Mouse (Mus musculus) embryonic facial prominence, embryonic 10.5 days (tissue): ENCODE measurements around the gene Poln. TPM values are rescaled to one million over a fixed set of nuclear protein-coding genes. Genes with fewer than 3 reads are reported as not detected.
A peak's percentile ranks its signal among the peaks of the same experiment; 100 is the strongest.

Source experiments
- DNase-seq: peaks from one replicate; pipeline ENCODE4 v3.0.0-alpha.2; 2017; ENCODE audit warnings: low spot score
- H3K27ac ChIP-seq: fragments of 300-500 bp; sonication (generic); replicated peaks from 2 replicates; pipeline ENCODE4 v1.5.1; 2016; ENCODE audit warnings: mild to moderate bottlenecking
- H3K27me3 ChIP-seq: fragments of 300-500 bp; sonication (generic); replicated peaks from 2 replicates; pipeline ENCODE4 v1.6.1; 2016; ENCODE audit warnings: low read depth, mild to moderate bottlenecking; ENCODE audit not compliant: poor library complexity, severe bottlenecking
- H3K36me3 ChIP-seq: fragments of 300-500 bp; sonication (generic); replicated peaks from 2 replicates; pipeline ENCODE4 v1.6.1; 2016; ENCODE audit warnings: mild to moderate bottlenecking, moderate library complexity
- H3K4me1 ChIP-seq: fragments of 300-500 bp; sonication (generic); 2 replicates; pipeline ENCODE4 v1.6.1; 2016
- H3K4me3 ChIP-seq: fragments of 300-500 bp; sonication (generic); 2 replicates; pipeline ENCODE4 v1.5.1; 2016; ENCODE audit warnings: mild to moderate bottlenecking, moderate library complexity
- H3K9me3 ChIP-seq: fragments of 300-500 bp; sonication (generic); 2 replicates; pipeline ENCODE4 v1.6.1; 2016; ENCODE audit warnings: mild to moderate bottlenecking
- WGBS: fragments of 180-500 bp; shearing (Covaris S2); methylation state at CpG from one replicate; pipeline ENCODE4 v1.1.7; 2016; 5-methylcytosine and 5-hydroxymethylcytosine counted together
- polyA plus RNA-seq: library from polyadenylated mRNA; unstranded; fragments of >200 nt; fragmentation: Nextera tagmentation; extraction: Ambion mirVana; gene quantifications from 2 replicates; pipeline ENCODE4 v1.2.1, GENCODE M21; 2016

Poln gene
- polyA plus RNA-seq, 1 experiment from 2014 or later, result 0.69 TPM

GRCm38 (mm10) chr5:34185051-34185580 lies 15.9 kb upstream of the Poln start:
- Histone ChIP-seq H3K4me3 (peak overlapping the region; percentile 95; the same call in 1 of the 2 replicates), H3K4me1 (peaks cover 44% of the 10 kb centered on the region), H3K27ac (no peak overlapping the region), H3K36me3 (peaks cover 30% of the 10 kb centered on the region), H3K27me3 (peaks cover 16% of the 10 kb centered on the region; the same call in 1 of the 2 replicates), H3K9me3 (no peaks in the 10 kb centered on the region)
- peak; percentile 5 for DNase-seq
- WGBS, result 92% methylated on average over 1 of the region's 1 CpGs

- peaks cover 35% of the 10 kb centered on the region for H3K36me3 ChIP-seq
- peak; percentile 5 for DNase-seq
- no peak overlapping the region for H3K27ac ChIP-seq
- H3K4me3 ChIP-seq, result no peak overlapping the region
- H3K4me1 ChIP-seq, result peaks cover 37% of the 10 kb centered on the region
- 88% methylated on average over 3 of the region's 3 CpGs for WGBS
- H3K27me3 ChIP-seq, result peaks cover 8% of the 10 kb centered on the region; the same call in 1 of the 2 replicates
- H3K9me3 ChIP-seq, result no peaks in the 10 kb centered on the region
Measured at GRCm38 (mm10) chr5:34183976-34184375, 14.7 kb upstream of the Poln start.

DNA sequence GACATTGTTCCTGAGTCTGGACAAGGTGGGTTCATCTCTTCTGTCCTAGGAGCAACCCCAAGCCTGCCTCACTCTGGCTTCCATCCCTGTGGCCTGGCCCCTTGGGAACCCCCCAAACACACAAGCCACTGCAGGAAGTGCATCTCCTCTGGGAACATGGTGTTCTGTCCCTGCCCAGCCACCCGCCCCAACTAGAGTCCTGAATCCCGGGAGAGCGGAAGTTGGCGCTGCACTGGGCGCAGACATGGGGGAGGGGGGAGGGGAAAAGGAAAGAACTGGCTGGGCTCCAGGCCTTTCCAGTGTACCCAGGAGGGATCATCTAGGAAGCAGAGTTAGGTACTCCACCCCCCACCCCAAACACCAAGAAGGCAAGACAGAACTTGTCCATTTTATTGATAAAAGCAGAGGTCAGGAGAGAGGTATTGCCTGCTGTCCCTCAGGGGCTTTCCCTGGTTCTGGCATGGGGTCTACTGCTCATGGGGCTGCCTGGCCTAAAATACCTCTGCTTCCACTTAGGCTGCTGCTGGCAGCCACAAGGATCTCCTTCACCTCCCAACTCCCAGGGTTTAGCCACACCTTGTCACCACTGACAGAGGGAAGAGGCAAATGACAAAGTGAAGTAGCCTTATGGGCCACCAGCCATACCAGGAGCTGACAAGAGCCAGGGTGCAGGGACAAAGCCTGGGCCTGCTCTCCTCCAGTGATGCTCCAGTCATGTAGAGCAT lies 14.1 kb upstream of the Poln start:
- no peak overlapping the region for H3K4me3 ChIP-seq
- H3K27me3 ChIP-seq, result peaks cover 6% of the 10 kb centered on the region; the same call in 1 of the 2 replicates
- WGBS, result 71% methylated on average over 5 of the region's 5 CpGs
- H3K4me1 ChIP-seq, result peaks cover 31% of the 10 kb centered on the region
- peak; percentile 7 for DNase-seq
- H3K9me3 ChIP-seq, result no peaks in the 10 kb centered on the region
- H3K36me3 ChIP-seq, result peaks cover 41% of the 10 kb centered on the region
- no peak overlapping the region for H3K27ac ChIP-seq

- Histone ChIP-seq H3K36me3 (peaks cover 48% of the 10 kb centered on the region), H3K27me3 (peaks cover 6% of the 10 kb centered on the region; the same call in 1 of the 2 replicates), H3K4me1 (peaks cover 29% of the 10 kb centered on the region), H3K4me3 (no peak overlapping the region), H3K27ac (no peak overlapping the region), H3K9me3 (no peaks in the 10 kb centered on the region)
- 84% methylated on average over 3 of the region's 3 CpGs for WGBS
- DNase-seq, result peak; percentile 6
Measured at GRCm38 (mm10) chr5:34182486-34182885, 13.2 kb upstream of the Poln start.

- Histone ChIP-seq H3K36me3 (peaks cover 82% of the 10 kb centered on the region), H3K4me3 (no peak overlapping the region), H3K27me3 (no peaks in the 10 kb centered on the region), H3K9me3 (no peaks in the 10 kb centered on the region), H3K27ac (no peak overlapping the region), H3K4me1 (peaks cover under 1% of the 10 kb centered on the region)
- DNase-seq, result no peak
- 91% methylated on average over 4 of the region's 4 CpGs for WGBS
Measured at GRCm38 (mm10) chr5:34177821-34178220, 8.6 kb upstream of the Poln start.

GRCm38 (mm10) chr5:34177091-34177490 lies 7.8 kb upstream of the Poln start:
- Histone ChIP-seq H3K4me1 (no peaks in the 10 kb centered on the region), H3K9me3 (no peaks in the 10 kb centered on the region), H3K27me3 (no peaks in the 10 kb centered on the region), H3K27ac (no peak overlapping the region), H3K4me3 (no peak overlapping the region), H3K36me3 (peaks cover 75% of the 10 kb centered on the region)
- 87% methylated on average over 2 of the region's 2 CpGs for WGBS
- DNase-seq, result no peak

GRCm38 (mm10) chr5:34176691-34177090 lies 7.4 kb upstream of the Poln start:
- Histone ChIP-seq H3K36me3 (peaks cover 71% of the 10 kb centered on the region), H3K4me1 (no peaks in the 10 kb centered on the region), H3K27ac (no peak overlapping the region), H3K4me3 (no peak overlapping the region), H3K27me3 (no peaks in the 10 kb centered on the region), H3K9me3 (no peaks in the 10 kb centered on the region)
- 69% methylated on average over 10 of the region's 10 CpGs for WGBS
- DNase-seq, result no peak

DNA sequence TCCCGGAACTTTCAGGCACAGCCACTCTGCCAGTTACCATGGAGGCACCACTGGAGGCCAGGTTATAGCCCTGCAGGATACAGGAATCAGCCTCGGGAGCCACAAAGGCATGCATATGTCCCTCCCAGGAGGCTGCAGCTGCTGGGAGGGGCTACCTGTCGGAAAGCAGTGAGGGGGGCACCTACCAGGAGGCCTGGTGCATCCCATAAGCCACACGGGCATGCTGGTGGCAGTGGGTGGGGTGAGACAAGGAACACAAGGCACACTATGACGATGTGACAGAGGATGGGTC lies 6.1 kb upstream of the Poln start:
- no peak for DNase-seq
- Histone ChIP-seq H3K9me3 (no peaks in the 10 kb centered on the region), H3K27me3 (no peaks in the 10 kb centered on the region), H3K27ac (no peak overlapping the region), H3K4me3 (no peak overlapping the region), H3K36me3 (peaks cover 65% of the 10 kb centered on the region), H3K4me1 (no peaks in the 10 kb centered on the region)
- WGBS, result 24% methylated on average over 5 of the region's 5 CpGs

DNA sequence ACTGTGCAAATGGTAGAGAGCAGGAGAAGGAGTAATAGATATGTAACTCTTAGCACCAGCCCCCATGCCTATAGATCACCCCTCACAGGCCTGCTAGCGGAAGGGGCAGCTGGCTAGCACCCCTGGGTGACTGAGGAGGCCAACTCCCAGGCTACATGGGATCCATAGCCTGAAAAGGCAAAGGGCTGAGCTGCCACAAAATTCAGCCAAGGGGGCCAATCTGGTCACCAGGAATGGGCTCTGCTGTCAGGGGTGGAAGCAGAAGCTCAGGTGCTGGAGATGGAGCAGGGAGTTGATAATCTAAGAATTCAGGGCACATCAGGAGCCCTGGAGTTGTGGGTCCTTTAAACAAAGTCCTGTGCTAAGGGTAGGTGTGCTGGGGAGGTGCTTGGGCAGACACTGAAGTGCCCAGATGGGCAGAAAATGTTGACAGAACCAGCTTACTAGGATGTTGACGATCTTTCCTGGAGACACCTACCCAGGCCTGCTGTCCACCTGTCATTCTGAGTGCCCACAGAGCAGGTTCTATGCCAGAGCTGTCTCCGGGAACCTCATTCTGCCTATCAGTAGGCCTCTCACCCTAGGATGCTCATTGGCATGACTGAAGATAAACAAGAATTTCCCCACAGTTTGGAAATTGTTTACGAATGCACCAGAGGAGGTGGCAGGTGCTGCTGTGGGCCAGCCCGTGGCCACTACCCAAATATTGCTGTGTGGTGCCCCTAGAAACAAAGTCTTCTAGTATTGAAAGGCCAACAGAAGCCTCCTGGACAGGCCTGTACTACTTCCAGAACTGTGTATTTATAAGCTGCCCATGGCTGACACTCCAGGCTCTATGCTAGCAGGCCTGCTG lies 5.5 kb upstream of the Poln start:
- no peak for DNase-seq
- no peak overlapping the region for H3K4me3 ChIP-seq
- no peak overlapping the region for H3K27ac ChIP-seq
- no peaks in the 10 kb centered on the region for H3K9me3 ChIP-seq
- H3K4me1 ChIP-seq, result peaks cover 4% of the 10 kb centered on the region
- no peaks in the 10 kb centered on the region for H3K27me3 ChIP-seq
- WGBS, result 67% methylated on average over 5 of the region's 5 CpGs
- H3K36me3 ChIP-seq, result peaks cover 60% of the 10 kb centered on the region

DNA sequence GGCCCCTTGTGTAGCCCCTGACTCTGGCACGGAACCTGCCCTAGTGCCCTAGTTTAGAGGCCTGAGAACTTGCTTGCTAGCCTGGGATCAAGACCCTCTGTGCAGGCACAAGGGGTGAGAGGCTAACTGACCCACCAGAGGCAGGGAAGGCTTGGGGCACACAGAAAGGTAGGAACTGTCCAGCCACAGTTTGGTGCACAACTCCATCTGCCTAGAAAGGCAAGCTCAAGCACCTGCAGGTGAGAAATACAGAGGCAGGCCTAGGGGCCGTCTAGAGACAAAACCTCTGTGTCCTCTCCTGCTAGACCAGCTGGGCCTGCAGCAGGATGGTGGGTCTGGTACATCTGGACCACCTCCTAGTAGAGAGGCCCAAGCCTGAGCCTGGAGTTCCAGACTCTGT lies 4.8 kb upstream of the Poln start:
- 87% methylated on average over 2 of the region's 2 CpGs for WGBS
- Histone ChIP-seq H3K27ac (no peak overlapping the region), H3K4me1 (peaks cover 6% of the 10 kb centered on the region), H3K4me3 (no peak overlapping the region), H3K27me3 (no peaks in the 10 kb centered on the region), H3K9me3 (no peaks in the 10 kb centered on the region), H3K36me3 (peaks cover 59% of the 10 kb centered on the region)
- no peak for DNase-seq

- H3K27me3 ChIP-seq, result no peaks in the 10 kb centered on the region
- H3K4me1 ChIP-seq, result peaks cover 23% of the 10 kb centered on the region
- DNase-seq, result no peak
- H3K9me3 ChIP-seq, result no peaks in the 10 kb centered on the region
- peaks cover 31% of the 10 kb centered on the region for H3K36me3 ChIP-seq
- H3K4me3 ChIP-seq, result no peak overlapping the region
- 56% methylated on average over 4 of the region's 4 CpGs for WGBS
- peak overlapping the region; percentile 91 for H3K27ac ChIP-seq
Measured at GRCm38 (mm10) chr5:34170726-34171125, 1.5 kb upstream of the Poln start.

- DNase-seq, result no peak
- H3K36me3 ChIP-seq, result peaks cover 31% of the 10 kb centered on the region
- H3K9me3 ChIP-seq, result no peaks in the 10 kb centered on the region
- H3K4me1 ChIP-seq, result peaks cover 24% of the 10 kb centered on the region
- H3K27me3 ChIP-seq, result no peaks in the 10 kb centered on the region
- peak overlapping the region; percentile 91 for H3K27ac ChIP-seq
- WGBS, result 85% methylated on average over 3 of the region's 3 CpGs
- peak overlapping the region; percentile 82 for H3K4me3 ChIP-seq
Measured at GRCm38 (mm10) chr5:34169954-34170353, 706 bp upstream of the Poln start.
